Mouse (Mus musculus) heart, embryonic 11.5 days (tissue): ENCODE measurements around the gene Abcd2. TPM values are rescaled to one million over a fixed set of nuclear protein-coding genes. Genes with fewer than 3 reads are reported as not detected.

Source experiments
- ATAC-seq: fragments of 200-750 bp; cut with Nextera tagmentation; replicated peaks from 2 replicates; pipeline ENCODE4 v1.8.0; 2017; ENCODE audit warnings: moderate library complexity; ENCODE audit not compliant: insufficient number of reproducible peaks, low FRiP score, low TSS enrichment
- H3K27ac ChIP-seq: fragments of 300-500 bp; sonication (generic); 2 replicates; pipeline ENCODE4 v1.5.1; 2014; ENCODE audit warnings: mild to moderate bottlenecking, low read depth, low read length
- H3K27me3 ChIP-seq: fragments of 300-500 bp; sonication (generic); 2 replicates; pipeline ENCODE4 v1.6.1; 2014; ENCODE audit warnings: mild to moderate bottlenecking, low read length, mixed read lengths; ENCODE audit not compliant: control insufficient read depth, insufficient read depth
- H3K36me3 ChIP-seq: fragments of 300-500 bp; sonication (generic); 2 replicates; pipeline ENCODE4 v1.6.1; 2014; ENCODE audit warnings: mild to moderate bottlenecking, low read length, moderate library complexity, mixed read lengths; ENCODE audit not compliant: control insufficient read depth, insufficient read depth
- H3K4me1 ChIP-seq: fragments of 300-500 bp; sonication (generic); 2 replicates; pipeline ENCODE4 v1.6.1; 2014; ENCODE audit warnings: low read length; ENCODE audit not compliant: control insufficient read depth, insufficient read depth
- H3K4me2 ChIP-seq: fragments of 300-500 bp; sonication (generic); 2 replicates; pipeline ENCODE4 v1.6.1; 2014; ENCODE audit warnings: mild to moderate bottlenecking, moderate library complexity
- H3K4me3 ChIP-seq: fragments of 300-500 bp; sonication (generic); 2 replicates; pipeline ENCODE4 v1.5.1; 2014; ENCODE audit warnings: low read depth, low read length
- H3K9ac ChIP-seq: fragments of 300-500 bp; sonication (generic); 2 replicates; pipeline ENCODE4 v1.6.1; 2014; ENCODE audit warnings: mild to moderate bottlenecking, low read depth, low read length, moderate library complexity
- H3K9me3 ChIP-seq: fragments of 300-500 bp; sonication (generic); replicated peaks from 2 replicates; pipeline ENCODE4 v1.6.1; 2016; ENCODE audit warnings: low read length; ENCODE audit not compliant: control insufficient read depth
- WGBS: fragments of 180-500 bp; shearing (Covaris S2); extraction: QIAGEN DNeasy Blood & Tissue Kit; methylation state at CpG from one replicate; pipeline ENCODE4 v1.1.7; 2014; ENCODE audit not compliant: insufficient replicate concordance; 5-methylcytosine and 5-hydroxymethylcytosine counted together
- polyA plus RNA-seq: library from polyadenylated mRNA; unstranded; fragments of >200 nt; fragmentation: Nextera tagmentation; extraction: Ambion mirVana; gene quantifications from 2 replicates; pipeline ENCODE4 v1.2.1, GENCODE M21; 2014

Gene Abcd2
- polyA plus RNA-seq, 1 experiment from 2014 or later, result 1.3 TPM

DNA sequence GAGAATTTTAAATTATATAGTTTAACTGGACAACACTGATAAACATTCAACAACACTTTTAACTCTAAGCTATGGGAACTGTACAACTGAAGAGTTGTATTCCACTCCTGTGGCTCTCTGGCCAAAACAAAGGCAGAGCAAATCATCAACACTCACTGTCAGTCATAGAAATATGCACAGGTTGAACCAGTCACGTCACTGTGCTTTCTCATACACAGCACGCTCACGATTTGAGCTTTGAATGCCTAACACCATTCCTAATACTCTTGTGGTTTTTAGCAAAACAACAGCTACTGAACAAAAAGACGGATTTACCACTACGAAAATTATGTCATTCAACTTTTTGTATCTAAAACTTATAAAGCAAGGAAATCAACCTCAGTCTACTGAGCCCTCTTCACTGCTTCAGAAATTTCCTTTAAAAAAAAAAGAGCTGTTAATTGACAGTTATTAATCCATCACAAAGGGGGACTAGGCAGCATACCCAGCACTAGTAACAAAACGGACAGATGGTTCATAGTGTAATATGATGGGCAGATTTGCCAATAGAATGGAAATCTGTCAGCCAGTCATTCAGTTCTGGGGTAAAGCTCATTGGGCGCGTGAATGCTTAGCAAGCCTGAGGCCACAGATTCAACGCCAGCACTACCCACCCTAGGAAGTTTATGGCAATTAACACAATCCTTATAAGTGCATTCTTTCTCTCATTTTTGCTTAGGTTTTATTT is 20.8 kb downstream of the Abcd2 start:
- Histone ChIP-seq H3K27me3 (no peaks in the 10 kb centered on the region), H3K9me3 (no peaks in the 10 kb centered on the region), H3K4me2 (no peak overlapping the region), H3K27ac (no peak overlapping the region), H3K9ac (no peak overlapping the region), H3K4me1 (no peaks in the 10 kb centered on the region), H3K4me3 (no peak overlapping the region), H3K36me3 (no peaks in the 10 kb centered on the region)
- ATAC-seq, result no peak
- 83% methylated on average over 9 of the region's 9 CpGs for WGBS

DNA sequence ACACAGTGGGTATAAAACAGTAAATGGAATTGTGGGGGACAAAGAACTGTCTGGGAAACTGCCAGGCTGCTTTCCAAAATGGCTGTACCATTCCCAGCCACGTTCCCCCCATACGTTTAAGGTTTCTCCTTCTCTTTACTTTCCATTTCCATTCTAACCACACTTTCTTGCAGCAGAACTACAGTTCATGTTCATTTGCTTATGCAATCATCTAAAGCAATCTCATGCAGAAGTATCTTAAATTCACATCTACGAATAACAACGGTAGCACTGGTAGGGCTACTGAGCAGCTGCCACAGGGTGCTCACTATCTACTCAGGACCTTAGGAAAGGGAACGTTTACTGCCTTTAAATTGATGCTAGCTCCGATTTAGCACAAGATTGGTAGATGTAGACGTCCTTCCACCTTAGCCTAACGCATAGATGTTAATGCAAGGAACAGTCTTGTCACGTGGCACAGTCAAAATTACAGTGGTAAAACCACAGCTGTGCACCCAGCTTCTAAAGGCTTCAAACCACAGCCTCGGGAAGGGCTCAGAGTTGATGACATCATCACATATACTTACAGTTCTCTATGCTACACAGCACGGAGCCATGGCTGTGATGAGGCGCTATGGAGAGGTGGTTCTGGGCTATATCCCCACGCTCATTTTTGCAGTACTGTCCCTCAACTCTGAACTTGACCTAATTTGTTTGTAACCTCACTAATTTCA is 23.6 kb downstream of the Abcd2 start:
- no peak for ATAC-seq
- no peaks in the 10 kb centered on the region for H3K27me3 ChIP-seq
- H3K27ac ChIP-seq, result no peak overlapping the region
- no peak overlapping the region for H3K9ac ChIP-seq
- no peaks in the 10 kb centered on the region for H3K9me3 ChIP-seq
- H3K36me3 ChIP-seq, result no peaks in the 10 kb centered on the region
- no peak overlapping the region for H3K4me3 ChIP-seq
- H3K4me1 ChIP-seq, result no peaks in the 10 kb centered on the region
- no peak overlapping the region for H3K4me2 ChIP-seq
- 85% methylated on average over 13 of the region's 13 CpGs for WGBS

DNA sequence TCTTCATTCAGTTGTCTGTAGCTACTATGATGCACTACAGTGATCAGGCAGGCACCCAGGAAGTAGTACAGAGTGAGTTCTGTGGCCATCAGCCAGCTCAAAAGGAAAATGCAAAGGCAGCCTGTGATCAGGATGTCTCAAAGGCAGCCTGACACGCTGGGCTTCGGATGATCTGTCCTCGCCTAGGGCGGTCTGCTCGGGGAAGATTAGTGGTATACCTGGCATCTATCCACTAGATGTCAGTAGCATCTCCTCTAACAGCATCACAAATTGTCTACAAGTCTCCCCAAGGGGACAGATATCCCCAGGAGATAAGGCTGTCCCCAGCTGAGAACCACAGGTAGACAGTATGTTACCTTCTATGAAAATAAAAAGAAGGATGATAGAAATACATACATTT is 26.6 kb downstream of the Abcd2 start:
- no peak overlapping the region for H3K4me3 ChIP-seq

DNA sequence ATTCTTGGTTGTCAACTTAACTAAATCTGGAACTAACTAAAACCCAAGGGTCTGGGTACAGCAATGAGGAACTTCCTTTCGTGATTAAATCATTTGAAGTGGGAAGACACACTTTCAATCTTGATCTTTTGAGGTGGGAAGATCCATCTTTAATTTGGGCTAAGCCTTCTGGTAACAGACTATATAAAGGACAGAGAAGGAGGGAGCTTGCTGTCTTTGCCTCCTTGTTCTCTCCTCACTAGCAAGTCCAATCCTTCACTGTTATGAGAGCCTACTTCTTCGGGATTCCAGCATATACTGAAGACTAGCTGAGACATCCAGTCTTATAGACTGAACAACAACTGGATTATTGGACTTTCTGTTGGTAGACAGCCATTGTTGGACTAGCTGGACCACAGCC is 28.1 kb downstream of the Abcd2 start:
- no peaks in the 10 kb centered on the region for H3K9me3 ChIP-seq
- H3K4me3 ChIP-seq, result no peak overlapping the region
- WGBS, result 69% methylated on average over 2 of the region's 2 CpGs
- H3K36me3 ChIP-seq, result no peaks in the 10 kb centered on the region
- H3K9ac ChIP-seq, result no peak overlapping the region
- H3K27ac ChIP-seq, result no peak overlapping the region
- no peaks in the 10 kb centered on the region for H3K4me1 ChIP-seq
- H3K27me3 ChIP-seq, result no peaks in the 10 kb centered on the region
- ATAC-seq, result no peak
- no peak overlapping the region for H3K4me2 ChIP-seq

More for the DNA sequence above, 26.6 kb downstream of the Abcd2 start:
- Histone ChIP-seq H3K4me2 (no peak overlapping the region), H3K9ac (no peak overlapping the region), H3K36me3 (no peaks in the 10 kb centered on the region), H3K27ac (no peak overlapping the region), H3K27me3 (no peaks in the 10 kb centered on the region), H3K9me3 (no peaks in the 10 kb centered on the region), H3K4me1 (no peaks in the 10 kb centered on the region)
- ATAC-seq, result no peak
- WGBS, result 4% methylated on average over 5 of the region's 5 CpGs

DNA sequence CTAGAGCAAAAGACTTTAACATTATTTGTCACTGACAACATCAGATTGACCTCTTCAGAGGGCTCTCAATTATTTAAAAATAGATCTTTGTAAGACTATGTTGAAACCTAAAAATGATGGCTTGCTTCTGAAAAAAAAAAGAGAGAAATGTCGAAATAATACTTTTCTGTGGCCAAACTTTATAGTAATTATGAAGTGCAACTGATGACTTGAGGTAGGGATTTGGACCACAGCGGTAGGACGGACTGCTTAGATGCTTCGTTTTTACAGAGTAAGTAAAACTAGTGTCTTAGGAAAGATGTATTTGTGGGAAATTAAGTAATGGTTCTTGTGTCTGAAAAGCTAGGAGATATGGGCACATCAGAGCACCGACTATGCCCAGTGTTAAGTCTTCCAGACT is 30.4 kb downstream of the Abcd2 start:
- Histone ChIP-seq H3K4me2 (no peak overlapping the region), H3K27me3 (no peaks in the 10 kb centered on the region), H3K9ac (no peak overlapping the region), H3K27ac (no peak overlapping the region), H3K4me3 (no peak overlapping the region), H3K36me3 (no peaks in the 10 kb centered on the region), H3K9me3 (no peaks in the 10 kb centered on the region), H3K4me1 (no peaks in the 10 kb centered on the region)
- WGBS, result 75% methylated on average over 5 of the region's 5 CpGs
- ATAC-seq, result no peak

DNA sequence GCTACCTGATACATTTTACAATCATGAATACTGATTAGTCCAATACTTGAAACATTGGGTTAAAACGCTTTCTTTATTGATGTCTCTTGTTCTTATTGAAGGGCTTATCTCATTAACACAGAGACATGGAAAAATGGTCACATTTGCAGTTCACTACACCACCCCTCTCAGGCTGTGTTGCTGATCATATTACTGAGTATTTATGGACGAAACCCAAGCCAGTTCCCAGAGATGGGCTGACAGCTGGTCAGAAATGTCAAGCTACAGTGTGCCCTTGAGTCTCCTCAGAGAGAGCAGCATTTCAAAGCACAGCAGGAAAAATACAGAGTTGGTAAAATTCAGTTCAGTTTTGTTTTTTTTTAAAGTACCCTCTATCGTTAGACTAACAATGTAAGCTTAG is 38.3 kb downstream of the Abcd2 start:
- H3K9ac ChIP-seq, result no peak overlapping the region
- no peaks in the 10 kb centered on the region for H3K36me3 ChIP-seq
- no peak for ATAC-seq
- no peaks in the 10 kb centered on the region for H3K4me1 ChIP-seq
- H3K27ac ChIP-seq, result no peak overlapping the region
- 73% methylated on average over 3 of the region's 3 CpGs for WGBS
- no peaks in the 10 kb centered on the region for H3K9me3 ChIP-seq
- no peak overlapping the region for H3K4me2 ChIP-seq
- H3K27me3 ChIP-seq, result no peaks in the 10 kb centered on the region
- no peak overlapping the region for H3K4me3 ChIP-seq

DNA sequence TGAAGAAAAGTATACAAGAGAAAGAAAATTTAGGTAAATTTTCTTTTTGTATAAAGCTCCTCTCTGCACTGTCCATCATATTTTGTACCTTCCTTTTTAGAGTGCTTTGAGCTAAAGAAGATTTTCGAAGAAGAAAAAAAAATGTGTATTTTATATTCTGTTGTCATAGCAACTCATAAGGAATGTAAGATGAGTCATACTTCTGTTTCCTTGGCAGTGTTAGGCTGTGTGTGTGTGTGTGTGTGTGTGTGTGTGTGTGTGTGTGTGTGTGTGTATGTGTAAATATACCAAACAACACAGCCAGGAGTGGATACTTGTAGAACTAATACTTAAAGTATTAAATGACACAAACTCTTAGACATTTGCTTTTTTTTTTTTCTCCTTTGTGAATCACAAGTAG is 39.0 kb downstream of the Abcd2 start:
- H3K27me3 ChIP-seq, result no peaks in the 10 kb centered on the region
- no peak overlapping the region for H3K4me3 ChIP-seq
- no peaks in the 10 kb centered on the region for H3K9me3 ChIP-seq
- no peaks in the 10 kb centered on the region for H3K4me1 ChIP-seq
- H3K36me3 ChIP-seq, result no peaks in the 10 kb centered on the region
- H3K27ac ChIP-seq, result no peak overlapping the region
- H3K9ac ChIP-seq, result no peak overlapping the region
- no peak for ATAC-seq
- no peak overlapping the region for H3K4me2 ChIP-seq
- WGBS, result 72% methylated on average over 1 of the region's 1 CpGs

DNA sequence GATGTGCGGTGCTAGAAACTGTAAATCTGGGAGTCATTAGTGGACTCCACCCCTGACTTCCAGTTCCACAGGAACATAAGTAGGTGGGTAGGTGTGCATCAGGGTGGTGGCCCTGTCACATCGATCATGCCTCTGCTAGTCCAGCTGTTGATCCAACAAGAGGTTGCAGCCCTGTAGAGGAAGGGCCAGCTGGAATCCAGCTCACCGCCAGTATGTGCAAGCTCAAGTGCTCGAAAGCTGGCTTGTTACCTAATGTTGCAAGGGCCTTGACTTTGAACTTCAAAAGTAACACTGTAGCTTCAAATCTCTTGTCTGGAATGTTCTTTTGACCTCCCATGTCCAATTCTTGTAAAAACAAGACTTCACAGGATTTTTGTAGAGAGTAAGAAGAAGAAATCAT is 67.0 kb downstream of the Abcd2 start:
- Histone ChIP-seq H3K27me3 (no peaks in the 10 kb centered on the region), H3K36me3 (no peaks in the 10 kb centered on the region), H3K9me3 (no peaks in the 10 kb centered on the region), H3K27ac (no peak overlapping the region), H3K9ac (no peak overlapping the region), H3K4me2 (no peak overlapping the region), H3K4me1 (no peaks in the 10 kb centered on the region), H3K4me3 (no peak overlapping the region)
- WGBS, result 85% methylated on average over 4 of the region's 4 CpGs
- ATAC-seq, result no peak
